Mouse (Mus musculus): ENCODE results near the gene Armc8. TPM values are rescaled to one million over a fixed set of nuclear protein-coding genes. Genes with fewer than 3 reads are reported as not detected.
A peak's percentile ranks its signal among the peaks of the same experiment; 100 is the strongest.

The Armc8 gene
- total RNA-seq, 2 experiments from 2014 or later, result 18.9 to 19.4 TPM

GRCm38 (mm10) chr9:99546259-99546658 lies 22.4 kb downstream of the Armc8 start:
- intact Hi-C loops (cut with DNase I), result no loop called here
- DNase-seq, result no peak

GRCm38 (mm10) chr9:99531865-99532264 lies 36.8 kb downstream of the Armc8 start:
- intact Hi-C loops (cut with DNase I), result no loop called here

DNA sequence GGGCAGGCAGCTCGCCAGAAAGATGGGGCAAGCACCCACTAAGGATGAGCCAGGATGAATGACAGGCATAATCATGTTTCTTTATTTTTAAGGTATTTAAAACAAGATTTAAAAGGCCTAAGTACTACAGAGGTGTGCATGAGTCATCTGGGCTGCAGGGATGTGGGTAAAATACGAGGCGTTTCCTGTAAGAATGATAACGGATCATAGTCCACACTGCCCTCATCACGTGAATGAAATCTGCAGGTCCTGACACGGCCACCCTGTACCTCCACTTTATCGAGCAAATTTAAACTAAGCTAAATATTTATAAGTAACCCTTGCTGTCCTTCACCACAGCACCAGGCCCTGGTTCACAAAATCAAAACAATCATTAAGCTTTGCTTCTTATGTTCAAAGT lies 62.8 kb downstream of the Armc8 start:
- no peak for DNase-seq
- intact Hi-C loops (cut with DNase I), result no loop called here

More at GRCm38 (mm10) chr9:99531865-99532264, 36.8 kb downstream of the Armc8 start:
- no peak for DNase-seq

DNA sequence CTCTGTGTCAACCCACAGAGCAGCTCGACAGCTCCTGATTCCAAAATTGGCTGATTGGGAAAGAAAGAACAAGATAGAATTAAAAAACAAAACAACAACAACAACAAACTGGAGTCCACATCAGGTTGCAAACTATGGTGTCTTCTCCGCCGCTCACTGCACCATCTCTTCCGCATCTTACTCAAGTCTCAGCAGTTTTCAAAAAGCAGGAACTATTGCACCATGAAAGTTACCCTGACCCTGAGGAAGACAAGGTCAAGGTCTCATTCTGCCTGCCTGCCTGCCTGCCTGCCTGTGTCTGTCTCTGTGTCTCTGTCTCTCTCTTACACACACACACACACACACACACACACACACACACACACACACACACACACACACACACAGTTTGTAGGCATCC lies 69.4 kb downstream of the Armc8 start:
- intact Hi-C loops (cut with DNase I), result no loop called here
- no peak for DNase-seq

- intact Hi-C loops (cut with DNase I), result no loop called here
Measured at GRCm38 (mm10) chr9:99492634-99493200, 76.0 kb downstream of the Armc8 start.

DNA sequence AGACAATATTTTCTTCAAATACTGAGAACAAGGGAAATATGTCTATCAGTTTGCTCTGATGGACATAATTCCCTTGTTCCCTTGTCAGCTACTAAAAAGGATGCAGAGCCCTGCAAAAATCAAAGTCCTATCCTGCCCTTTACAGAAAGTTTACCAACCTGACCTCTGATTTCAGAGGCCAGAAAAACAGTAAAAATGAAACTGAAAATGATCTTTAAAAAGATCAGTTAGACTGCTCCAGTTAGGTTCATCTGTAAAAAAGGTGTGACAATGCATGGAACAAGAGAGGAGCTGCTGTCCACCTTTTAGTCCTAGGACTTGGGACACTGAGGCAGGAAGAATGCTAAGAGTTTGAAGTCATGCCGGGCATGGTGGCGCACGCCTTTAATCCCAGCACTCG lies 77.6 kb downstream of the Armc8 start:
- intact Hi-C loops (cut with DNase I), result no loop called here
- DNase-seq, result no peak

More at GRCm38 (mm10) chr9:99492634-99493200, 76.0 kb downstream of the Armc8 start:
- no peak for DNase-seq

DNA sequence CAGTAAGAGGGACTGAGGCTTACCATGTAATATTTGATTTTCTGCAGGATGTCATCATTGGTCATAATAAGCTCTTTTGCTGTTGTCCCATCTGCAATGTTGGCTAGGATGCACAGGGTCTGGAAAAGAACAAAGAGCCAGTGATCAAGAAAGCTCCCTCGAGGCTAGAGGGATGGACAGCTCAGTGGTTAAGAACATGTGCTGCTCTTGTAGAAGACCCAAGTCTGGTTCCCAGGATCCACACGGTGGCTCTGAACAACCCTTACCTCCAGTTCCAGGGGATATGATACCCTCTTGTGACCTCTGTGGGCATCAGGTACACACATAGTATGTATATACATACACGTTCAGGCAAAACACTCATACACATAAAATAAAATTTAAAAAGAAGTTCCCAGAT lies 80.9 kb downstream of the Armc8 start:
- intact Hi-C loops (cut with DNase I), result no loop called here
- no peak for DNase-seq

DNA sequence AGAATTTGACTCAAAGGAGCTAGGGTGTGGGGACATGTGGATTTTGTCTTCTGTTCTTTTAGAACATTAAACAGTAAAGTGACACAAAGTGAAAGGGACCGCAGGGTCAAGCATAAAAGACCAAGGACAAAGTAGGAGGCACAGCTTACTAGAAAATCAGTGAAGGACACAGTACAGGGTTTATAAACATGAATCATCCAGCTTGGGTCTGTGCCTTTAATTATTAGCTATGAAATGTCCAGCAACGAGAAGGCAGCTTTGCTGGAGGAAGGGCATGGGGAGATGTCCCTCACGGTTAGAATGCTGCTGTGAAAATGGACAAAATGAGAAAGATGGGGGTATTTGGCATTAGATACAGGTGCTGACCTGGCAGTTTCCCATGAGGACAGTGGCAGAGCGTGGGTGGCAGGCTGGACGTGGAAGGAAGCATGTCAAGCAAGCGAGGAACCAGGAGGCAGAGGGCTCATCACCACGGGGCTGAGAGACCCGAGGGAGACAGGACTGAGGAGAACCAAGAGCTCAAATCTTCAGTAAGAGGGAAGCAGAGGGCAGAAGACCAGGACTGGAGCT lies 81.5 kb downstream of the Armc8 start:
- intact Hi-C loops (cut with DNase I), result no loop called here
- no peak for DNase-seq

- intact Hi-C loops (cut with DNase I), result no loop called here
- no peak for DNase-seq
Measured at GRCm38 (mm10) chr9:99485144-99485543, 83.6 kb downstream of the Armc8 start.

DNA sequence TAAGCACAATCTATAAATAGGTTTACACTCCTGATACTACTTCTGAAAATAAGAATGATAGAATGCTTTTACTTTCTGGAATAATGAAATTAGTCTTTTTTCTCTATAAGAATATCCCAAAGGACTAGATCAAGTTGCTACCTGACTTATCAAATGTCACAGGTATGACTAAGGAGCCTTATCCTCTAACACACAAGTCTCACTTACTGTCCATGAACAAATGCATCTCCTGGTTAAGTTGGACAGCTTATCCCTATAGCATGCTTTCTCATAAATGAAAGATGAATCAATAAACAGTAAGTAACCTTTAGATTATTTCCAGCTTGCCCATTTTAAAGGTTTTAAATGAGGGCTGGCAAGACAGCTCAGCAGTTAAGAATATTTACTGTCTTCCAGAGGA lies 84.1 kb downstream of the Armc8 start:
- intact Hi-C loops (cut with DNase I), result no loop called here
- DNase-seq, result no peak

DNA sequence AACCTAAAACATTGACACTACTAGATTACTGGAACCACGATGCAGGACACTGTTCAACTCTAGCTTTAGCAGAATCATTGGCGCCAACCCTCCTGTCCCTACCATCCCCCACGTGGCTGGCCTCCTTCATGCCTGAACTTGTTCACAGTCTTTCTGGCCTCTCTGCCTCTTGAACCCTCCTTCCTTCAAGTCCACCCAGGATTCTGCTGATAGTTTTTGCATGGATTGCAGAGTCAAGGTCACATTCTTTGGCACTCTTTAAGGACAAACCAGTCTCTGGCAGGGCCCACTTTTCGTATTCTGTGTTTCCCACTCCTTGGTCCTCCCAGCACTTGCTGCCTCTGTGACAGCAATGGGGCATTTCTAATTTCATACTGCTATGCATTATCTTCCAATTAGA lies 85.5 kb downstream of the Armc8 start:
- no peak for DNase-seq
- intact Hi-C loops (cut with DNase I), result no loop called here

- DNase-seq, result no peak
- intact Hi-C loops (cut with DNase I), result no loop called here
Measured at GRCm38 (mm10) chr9:99480764-99481163, 87.9 kb downstream of the Armc8 start.

GRCm38 (mm10) chr9:99479181-99479711 lies 89.5 kb downstream of the Armc8 start:
- intact Hi-C loops (cut with DNase I), result no loop called here
- no peak for DNase-seq

DNA sequence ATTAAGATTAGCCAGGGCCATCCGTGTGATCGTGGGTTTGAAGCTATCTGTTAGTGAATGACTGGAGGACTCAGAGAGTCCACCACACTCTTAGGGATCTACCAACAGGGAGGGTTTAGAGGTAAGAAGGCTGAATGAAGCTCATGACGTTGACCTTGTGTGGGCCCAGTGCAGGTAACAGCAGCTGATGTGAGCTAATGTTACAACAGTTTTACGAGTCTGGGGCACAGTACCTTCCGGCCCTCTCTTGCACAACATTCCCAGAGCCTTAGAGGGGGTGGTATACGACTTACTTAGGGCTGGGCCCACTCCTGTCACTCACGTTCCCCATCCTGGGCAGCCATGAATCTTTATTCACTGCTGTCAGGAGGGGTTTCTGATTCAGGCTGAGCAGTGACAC lies 97.4 kb downstream of the Armc8 start:
- no peak for DNase-seq
- intact Hi-C loops (cut with DNase I), result loop anchor here (2.0 kb wide), 1 partner anchor 109 kb away; no protein-coding TSS in a partner anchor

- DNase-seq, result no peak
- intact Hi-C loops (cut with DNase I), result loop anchor here (2.0 kb wide), 1 partner anchor 110 kb away; no protein-coding TSS in a partner anchor
Measured at GRCm38 (mm10) chr9:99470347-99471092, 98.2 kb downstream of the Armc8 start.

GRCm38 (mm10) chr9:99469681-99470273 lies 98.9 kb downstream of the Armc8 start:
- no peak for DNase-seq
- intact Hi-C loops (cut with DNase I), result loop anchor here (2.0 to 5.0 kb wide), 2 partner anchors 111 to 193 kb away; no protein-coding TSS in a partner anchor

GRCm38 (mm10) chr9:99468572-99468971 lies 100.1 kb downstream of the Armc8 start:
- intact Hi-C loops (cut with DNase I), result loop anchor here (5.0 kb wide), 1 partner anchor 194 kb away; no protein-coding TSS in a partner anchor
- DNase-seq, result no peak

DNA sequence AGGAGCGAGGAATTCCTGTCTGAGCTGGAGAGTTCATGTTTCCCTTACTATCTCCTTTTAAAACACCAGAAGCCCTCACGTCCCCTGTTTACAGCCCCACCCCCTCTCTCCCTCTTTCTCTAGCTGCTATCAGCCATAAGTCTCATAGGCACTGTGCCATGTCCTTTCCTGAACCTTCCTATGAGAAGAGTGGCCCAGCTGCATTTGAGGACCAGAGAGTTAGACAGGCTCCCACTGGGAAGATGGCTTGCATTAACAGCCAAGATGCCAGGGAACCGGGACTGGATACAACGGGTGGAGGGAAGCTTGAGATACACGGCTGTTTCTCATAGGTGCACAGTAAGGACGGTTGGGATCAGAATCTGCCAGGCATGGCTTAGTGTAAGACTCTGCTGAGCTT lies 103.8 kb downstream of the Armc8 start:
- intact Hi-C loops (cut with DNase I), result loop anchor here (5.0 kb wide), 1 partner anchor 197 kb away; no protein-coding TSS in a partner anchor
- DNase-seq, result no peak

- intact Hi-C loops (cut with DNase I), result no loop called here
Measured at GRCm38 (mm10) chr9:99459730-99460129, 109.0 kb downstream of the Armc8 start.

DNA sequence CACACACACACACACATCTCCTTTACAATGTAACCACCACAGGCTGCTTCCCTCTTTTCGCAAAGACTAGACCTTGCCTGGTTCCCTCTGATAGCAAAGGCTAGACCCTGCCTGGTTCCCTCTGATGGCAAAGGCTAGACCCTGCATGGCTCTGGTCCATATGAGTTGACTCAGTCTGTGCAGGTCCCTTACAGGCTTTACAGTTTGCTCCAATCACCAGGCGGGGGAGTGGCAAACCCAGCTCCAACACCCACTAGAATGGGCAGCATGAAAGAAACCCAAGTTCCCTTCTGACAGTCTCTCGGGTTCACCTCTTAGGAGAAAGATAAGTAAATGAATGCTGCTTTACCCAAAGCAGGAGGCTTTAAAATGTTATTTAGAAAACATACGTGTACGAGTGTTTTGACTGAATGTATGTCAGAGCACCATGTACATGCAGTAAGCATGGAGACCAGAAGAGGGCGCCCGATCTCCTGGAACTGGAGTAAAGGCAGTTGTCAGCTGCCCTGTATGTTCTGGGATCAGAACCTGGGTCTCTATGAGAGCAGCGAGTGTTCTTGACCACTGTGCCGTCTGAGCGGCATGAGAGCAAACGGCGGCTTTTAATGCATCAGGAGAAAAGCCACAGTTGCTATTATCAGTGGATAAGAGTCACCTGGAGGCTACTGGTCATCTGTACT lies 110.0 kb downstream of the Armc8 start:
- intact Hi-C loops (cut with DNase I), result no loop called here
- DNase-seq, result peak; percentile 29 to 57

More at GRCm38 (mm10) chr9:99459730-99460129, 109.0 kb downstream of the Armc8 start:
- no peak for DNase-seq
